Mouse (Mus musculus): ENCODE data around the gene Trappc12. TPM values are rescaled to one million over a fixed set of nuclear protein-coding genes. Genes with fewer than 3 reads are reported as not detected.

The Trappc12 gene
- polyA plus RNA-seq, 1 experiment: 49.4 TPM

- WGBS: 36% methylated on average over 5 of the region's 5 CpGs
Measured at GRCm38 (mm10) chr12:28675925-28676209, 74.4 kb downstream of the Trappc12 start.

GRCm38 (mm10) chr12:28675121-28675924 lies 74.9 kb downstream of the Trappc12 start, which contains the start of gene Adi1:
TSS of gene Adi1 (plus strand) at chr12:28675231.
- WGBS: under 1% methylated on average over 53 of the region's 53 CpGs
- no peaks in the 10 kb centered on the region for H3K27me3 ChIP-seq (ENCODE audit: control insufficient read depth, insufficient read depth, low read length)
- TF ChIP-seq POLR2A (IDR thresholded peaks at IDR 0.05; ENCODE audit: borderline replicate concordance, insufficient read depth, low read length) (peak; percentile 72), CTCF (IDR thresholded peaks at IDR 0.05; ENCODE audit: borderline replicate concordance, insufficient read depth, low read depth, low read length) (no peak)
- H3K4me3 ChIP-seq (replicated peaks; ENCODE audit: insufficient read depth, low read depth, low read length): peak within 1 kb of the TSS; percentile 76
- H3K27ac ChIP-seq (ENCODE audit: insufficient read depth, low read length): peak within 1 kb of the TSS; percentile 90
- peaks cover 4% of the 10 kb centered on the region; the same call in 1 of the 2 replicates for H3K4me1 ChIP-seq (ENCODE audit: control insufficient read depth, insufficient read depth, low read length)
- DNase-seq: peak; percentile 84 to 89

More at GRCm38 (mm10) chr12:28675925-28676209, 74.4 kb downstream of the Trappc12 start:
- Histone ChIP-seq H3K27me3 (ENCODE audit: control insufficient read depth, insufficient read depth, low read length) (no peaks in the 10 kb centered on the region), H3K27ac (ENCODE audit: insufficient read depth, low read length) (peak overlapping the region; percentile 90), H3K4me1 (ENCODE audit: control insufficient read depth, insufficient read depth, low read length) (peaks cover 4% of the 10 kb centered on the region; the same call in 1 of the 2 replicates), H3K4me3 (replicated peaks; ENCODE audit: insufficient read depth, low read depth, low read length) (peak overlapping the region; percentile 76)
- DNase-seq: no peak
- TF ChIP-seq POLR2A (IDR thresholded peaks at IDR 0.05; ENCODE audit: borderline replicate concordance, insufficient read depth, low read length): no peak
- TF ChIP-seq CTCF (IDR thresholded peaks at IDR 0.05; ENCODE audit: borderline replicate concordance, insufficient read depth, low read depth, low read length): no peak

GRCm38 (mm10) chr12:28674038-28674720 lies 76.1 kb downstream of the Trappc12 start:
- Histone ChIP-seq H3K27ac (ENCODE audit: insufficient read depth, low read length) (no peak overlapping the region), H3K27me3 (ENCODE audit: control insufficient read depth, insufficient read depth, low read length) (no peaks in the 10 kb centered on the region), H3K4me1 (ENCODE audit: control insufficient read depth, insufficient read depth, low read length) (peaks cover 4% of the 10 kb centered on the region; the same call in 1 of the 2 replicates), H3K4me3 (replicated peaks; ENCODE audit: insufficient read depth, low read depth, low read length) (no peak overlapping the region)
- no peak for TF ChIP-seq CTCF (IDR thresholded peaks at IDR 0.05; ENCODE audit: borderline replicate concordance, insufficient read depth, low read depth, low read length)
- TF ChIP-seq POLR2A (IDR thresholded peaks at IDR 0.05; ENCODE audit: borderline replicate concordance, insufficient read depth, low read length): no peak
- WGBS: 85% methylated on average over 10 of the region's 10 CpGs
- no peak for DNase-seq

- no peak overlapping the region for H3K27ac ChIP-seq (ENCODE audit: insufficient read depth, low read length)
- no peaks in the 10 kb centered on the region for H3K27me3 ChIP-seq (ENCODE audit: control insufficient read depth, insufficient read depth, low read length)
- no peak for DNase-seq
- no peak overlapping the region for H3K4me3 ChIP-seq (replicated peaks; ENCODE audit: insufficient read depth, low read depth, low read length)
- 58% methylated on average over 8 of the region's 8 CpGs for WGBS
- H3K4me1 ChIP-seq (ENCODE audit: control insufficient read depth, insufficient read depth, low read length): no peaks in the 10 kb centered on the region
- TF ChIP-seq CTCF (IDR thresholded peaks at IDR 0.05; ENCODE audit: borderline replicate concordance, insufficient read depth, low read depth, low read length) (no peak), POLR2A (IDR thresholded peaks at IDR 0.05; ENCODE audit: borderline replicate concordance, insufficient read depth, low read length) (no peak)
Measured at GRCm38 (mm10) chr12:28667287-28667686, 83.0 kb downstream of the Trappc12 start.

- H3K27me3 ChIP-seq (ENCODE audit: control insufficient read depth, insufficient read depth, low read length): no peaks in the 10 kb centered on the region
- H3K4me1 ChIP-seq (ENCODE audit: control insufficient read depth, insufficient read depth, low read length): no peaks in the 10 kb centered on the region
- 31% methylated on average over 4 of the region's 4 CpGs for WGBS
- no peak overlapping the region for H3K27ac ChIP-seq (ENCODE audit: insufficient read depth, low read length)
- TF ChIP-seq POLR2A (IDR thresholded peaks at IDR 0.05; ENCODE audit: borderline replicate concordance, insufficient read depth, low read length) (no peak), CTCF (IDR thresholded peaks at IDR 0.05; ENCODE audit: borderline replicate concordance, insufficient read depth, low read depth, low read length) (no peak)
- H3K4me3 ChIP-seq (replicated peaks; ENCODE audit: insufficient read depth, low read depth, low read length): no peak overlapping the region
- no peak for DNase-seq
Measured at GRCm38 (mm10) chr12:28666734-28667133, 83.5 kb downstream of the Trappc12 start.

GRCm38 (mm10) chr12:28662628-28663027 lies 87.6 kb downstream of the Trappc12 start:
- TF ChIP-seq CTCF (IDR thresholded peaks at IDR 0.05; ENCODE audit: borderline replicate concordance, insufficient read depth, low read depth, low read length): no peak
- TF ChIP-seq POLR2A (IDR thresholded peaks at IDR 0.05; ENCODE audit: borderline replicate concordance, insufficient read depth, low read length): no peak
- whole genome bisulfite sequencing: 81% methylated on average over 4 of the region's 4 CpGs
- no peaks in the 10 kb centered on the region for H3K4me1 ChIP-seq (ENCODE audit: control insufficient read depth, insufficient read depth, low read length)

GRCm38 (mm10) chr12:28649141-28650110 lies 100.8 kb downstream of the Trappc12 start, which contains the start of gene Rnaseh1:
TSS of gene Rnaseh1 (plus strand) at chr12:28649602.
- WGBS: 2% methylated on average over 52 of the region's 52 CpGs
- DNase-seq: peak; percentile 89 to 90
- TF ChIP-seq CTCF (IDR thresholded peaks at IDR 0.05; ENCODE audit: borderline replicate concordance, insufficient read depth, low read depth, low read length) (no peak), POLR2A (IDR thresholded peaks at IDR 0.05; ENCODE audit: borderline replicate concordance, insufficient read depth, low read length) (peak; percentile 94)

More at GRCm38 (mm10) chr12:28662628-28663027, 87.6 kb downstream of the Trappc12 start:
- Histone ChIP-seq H3K4me3 (replicated peaks; ENCODE audit: insufficient read depth, low read depth, low read length) (no peak overlapping the region), H3K27ac (ENCODE audit: insufficient read depth, low read length) (no peak overlapping the region), H3K27me3 (ENCODE audit: control insufficient read depth, insufficient read depth, low read length) (no peaks in the 10 kb centered on the region)
- no peak for DNase-seq

More at GRCm38 (mm10) chr12:28649141-28650110, 100.8 kb downstream of the Trappc12 start, which contains the start of gene Rnaseh1:
- peak within 1 kb of the TSS; percentile 61; the same call in 1 of the 2 replicates for H3K27ac ChIP-seq (ENCODE audit: insufficient read depth, low read length)
- no peaks in the 10 kb centered on the region for H3K4me1 ChIP-seq (ENCODE audit: control insufficient read depth, insufficient read depth, low read length)
- peak within 1 kb of the TSS; percentile 76 for H3K4me3 ChIP-seq (replicated peaks; ENCODE audit: insufficient read depth, low read depth, low read length)
- no peaks in the 10 kb centered on the region for H3K27me3 ChIP-seq (ENCODE audit: control insufficient read depth, insufficient read depth, low read length)

Other genes with a start within 250 kb of the Trappc12 start
- not detected in 2 replicates for gene Dcdc2c, start 198.1 kb downstream of the Trappc12 start, polyA plus RNA-seq (2012; rRNA removed)
- gene Allc, start 167.9 kb downstream of the Trappc12 start, polyA plus RNA-seq (2012; rRNA removed): not detected in 2 replicates
- gene Colec11, start 127.1 kb downstream of the Trappc12 start, polyA plus RNA-seq (2012; rRNA removed): 0.79 and 1.0 TPM in 2 replicates
- gene Rps7, start 114.5 kb downstream of the Trappc12 start, polyA plus RNA-seq (2012; rRNA removed): 299 and 310 TPM in 2 replicates
- gene Rnaseh1, start 100.9 kb downstream of the Trappc12 start, polyA plus RNA-seq (2012; rRNA removed): 17.5 and 19.6 TPM in 2 replicates
- 60.5 and 67.3 TPM in 2 replicates for gene Adi1, start 75.2 kb downstream of the Trappc12 start, polyA plus RNA-seq (2012; rRNA removed)
- 40.6 and 42.2 TPM in 2 replicates for gene Eipr1, start 1.3 kb upstream of the Trappc12 start, polyA plus RNA-seq (2012; rRNA removed)

All from cerebellum, adult 2 months (tissue).